Mouse (Mus musculus) hematopoietic stem cell, adult 5-6 weeks (primary cell): ENCODE results near the gene Bysl. TPM values are rescaled to one million over a fixed set of nuclear protein-coding genes. Genes with fewer than 3 reads are reported as not detected.
"Not testable (repeated sequence)": the region's sequence is repeated elsewhere in the genome, so short reads cannot be mapped to it uniquely, and the experiment has no call there.

ENCODE experiments used
- ATAC-seq, 2 experiments: fragments of 125-278 bp in 1 of 2; replicated peaks in 1 of 2; 2 replicates each; pipeline ENCODE4 v1.8.0; 2016 to 2017; ENCODE audit warnings: inconsistent platforms in 2 of 2, mild to moderate bottlenecking in 2 of 2, moderate number of reproducible peaks in 2 of 2, low read depth in 1 of 2, moderate TSS enrichment in 1 of 2; ENCODE audit not compliant: low FRiP score in 2 of 2, poor library complexity in 2 of 2, severe bottlenecking in 2 of 2, insufficient read depth in 1 of 2, low TSS enrichment in 1 of 2
- total RNA-seq: library from RNA; stranded (forward); fragments of 172-1452, 232-1000 nt; gene quantifications from 2 replicates; pipeline ENCODE4 v1.2.3, GENCODE M21; 2017

Gene Bysl
- total RNA-seq = 6.9 and 12.1 TPM in 2 replicates

DNA sequence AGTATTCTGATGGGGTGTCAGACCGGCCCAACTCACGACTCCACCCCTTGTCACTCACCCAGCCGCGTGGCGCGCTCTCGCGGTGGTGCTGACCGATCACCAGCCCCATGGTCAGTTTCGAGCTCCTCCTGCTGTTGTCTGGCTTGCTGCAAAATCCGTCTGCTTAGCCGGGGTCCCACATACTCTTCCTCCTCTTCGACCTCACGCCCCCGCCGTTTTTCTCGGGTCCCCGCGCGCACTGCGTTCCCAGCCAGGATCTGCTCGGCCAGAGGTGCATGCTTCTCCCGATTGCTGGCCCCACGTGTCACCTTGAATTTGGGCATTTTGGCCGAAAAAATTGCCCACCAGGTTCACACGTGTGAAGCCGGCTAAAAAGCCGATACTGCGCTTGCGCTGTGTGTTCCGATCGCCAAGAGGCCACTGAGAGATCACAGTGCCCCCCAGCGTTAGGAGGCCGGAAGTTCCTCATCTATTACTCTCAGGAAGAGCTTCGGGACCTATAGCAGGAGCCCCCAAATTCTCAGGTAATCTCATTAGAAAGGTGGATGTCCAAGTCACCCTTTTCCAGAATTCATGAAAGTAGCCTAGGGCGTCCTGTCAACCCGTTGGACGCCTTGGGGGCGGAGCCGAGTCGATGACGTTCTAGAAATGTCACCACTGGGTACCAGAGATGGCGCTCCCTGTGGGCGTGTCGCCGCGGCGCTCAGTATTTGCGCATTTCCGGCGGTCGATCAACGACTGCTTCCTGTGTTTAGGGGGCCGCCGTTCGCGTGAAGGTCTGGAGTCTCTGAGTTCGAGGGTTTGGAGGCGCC is at the start of gene Bysl, which contains the start of the genes Med20 and Gm20517:
TSS of gene Bysl (minus strand) at position 644 of the 812 bp plus-strand sequence.
TSS of gene Med20 (plus strand) at position 734 of the 812 bp plus-strand sequence.
TSS of gene Gm20517 (plus strand) at position 741 of the 812 bp plus-strand sequence.
- ATAC-seq = peak; percentile 92 to 94

DNA sequence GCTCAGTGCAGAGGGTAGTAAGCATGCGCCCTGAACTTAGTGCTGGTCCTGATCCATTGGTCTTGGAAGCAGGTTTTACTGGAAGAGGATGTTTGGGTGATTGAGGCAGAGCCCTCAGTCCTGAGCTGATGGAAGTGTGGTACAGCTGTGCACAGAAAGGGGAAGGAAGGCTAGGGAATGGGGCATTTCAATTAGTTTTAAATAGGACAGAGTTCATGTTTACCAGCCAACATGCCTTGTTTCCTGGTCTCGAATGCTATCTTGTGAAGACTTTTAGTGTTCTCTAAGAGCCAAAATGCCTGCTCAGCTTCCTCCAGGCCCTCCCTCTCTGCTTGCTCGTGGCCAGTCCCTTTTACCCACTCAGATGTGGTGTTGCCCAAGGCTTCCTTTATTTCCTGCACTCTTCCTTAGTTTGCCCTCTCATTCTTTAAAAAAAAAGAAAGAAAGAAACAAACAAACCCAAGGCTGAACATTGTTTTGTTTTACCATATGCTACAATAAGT is 47.5 kb upstream of the Bysl start:
- 0 out of 4 replicates have a peak, but pooled peaks of 1 of the 2 experiments have one; percentile 22 for ATAC-seq

DNA sequence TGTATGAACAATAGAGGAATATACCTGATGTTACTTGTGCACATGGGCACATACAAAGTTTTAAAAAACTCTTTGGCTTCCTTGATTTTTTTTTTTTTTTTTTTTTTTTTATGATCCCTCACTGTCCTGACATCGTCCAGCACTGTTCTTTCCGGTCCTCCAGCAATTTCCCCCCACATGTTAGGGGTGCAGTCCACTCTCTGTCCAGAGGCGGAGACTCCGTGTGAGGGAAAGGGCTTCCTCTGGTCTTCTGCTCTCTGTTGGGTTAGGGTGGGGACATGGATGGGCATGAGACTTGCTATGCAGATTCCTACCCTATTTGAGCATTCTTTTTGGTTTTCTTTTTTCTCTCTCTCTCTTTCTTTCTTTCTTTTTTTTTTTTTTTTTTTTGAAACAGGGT is 46.6 kb upstream of the Bysl start:
- ATAC-seq = no peak

DNA sequence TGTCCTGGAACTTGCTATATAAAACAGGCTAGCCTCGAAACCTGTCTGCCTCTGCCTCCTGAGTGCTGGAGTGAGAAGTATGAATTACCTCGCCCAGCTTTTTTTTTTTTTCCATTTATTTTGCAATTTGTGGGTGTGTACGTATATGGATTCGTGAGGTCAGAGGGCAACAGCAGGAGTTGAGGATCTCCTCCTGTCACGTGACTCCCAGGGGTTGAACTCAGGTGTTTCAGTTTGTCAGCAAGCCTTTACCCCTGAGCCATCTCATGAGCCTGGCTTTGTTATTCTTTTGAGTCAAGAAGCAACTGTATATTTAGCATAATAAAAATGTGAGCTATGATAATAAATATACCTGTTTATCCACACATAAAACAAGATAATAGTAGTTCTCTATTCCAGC is 44.4 kb upstream of the Bysl start:
- ATAC-seq = no peak

DNA sequence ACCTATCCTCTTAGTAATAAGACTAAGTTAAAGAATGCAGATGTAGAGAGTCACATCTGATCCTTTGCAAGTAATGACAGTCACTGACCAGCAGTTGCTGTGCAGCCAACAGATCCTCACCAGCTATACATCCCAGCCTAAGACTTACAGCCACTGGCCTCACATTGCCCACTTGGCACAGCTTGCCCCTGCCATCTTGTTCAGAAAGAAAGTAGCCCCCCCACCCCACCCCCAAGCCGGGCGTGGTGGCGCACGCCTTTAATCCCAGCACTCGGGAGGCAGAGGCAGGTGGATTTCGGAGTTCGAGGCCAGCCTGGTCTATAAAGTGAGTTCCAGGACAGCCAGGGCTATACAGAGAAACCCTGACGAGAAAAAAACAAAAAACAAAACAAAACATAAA is 43.1 kb upstream of the Bysl start:
- not testable (repeated sequence) for ATAC-seq

DNA sequence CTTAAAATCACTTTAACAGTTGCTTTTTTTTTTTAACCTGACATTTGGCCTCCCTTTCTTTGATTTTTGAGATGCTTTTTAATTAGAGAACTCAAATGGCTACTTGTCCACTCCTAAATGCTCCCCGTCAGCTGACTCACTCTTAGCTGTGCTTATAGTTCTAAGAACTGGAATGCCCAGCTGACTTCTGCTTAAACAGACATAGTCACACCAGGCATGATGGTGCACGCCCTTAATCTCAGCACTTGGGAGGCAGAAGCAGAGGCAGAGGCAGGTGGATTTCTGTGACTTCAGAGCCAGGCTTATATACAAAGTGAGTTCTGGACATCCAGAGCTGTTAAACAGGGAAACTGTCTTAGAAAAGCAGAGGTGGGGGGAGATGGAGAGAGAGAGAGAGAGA is 40.7 kb upstream of the Bysl start:
- ATAC-seq = no peak

DNA sequence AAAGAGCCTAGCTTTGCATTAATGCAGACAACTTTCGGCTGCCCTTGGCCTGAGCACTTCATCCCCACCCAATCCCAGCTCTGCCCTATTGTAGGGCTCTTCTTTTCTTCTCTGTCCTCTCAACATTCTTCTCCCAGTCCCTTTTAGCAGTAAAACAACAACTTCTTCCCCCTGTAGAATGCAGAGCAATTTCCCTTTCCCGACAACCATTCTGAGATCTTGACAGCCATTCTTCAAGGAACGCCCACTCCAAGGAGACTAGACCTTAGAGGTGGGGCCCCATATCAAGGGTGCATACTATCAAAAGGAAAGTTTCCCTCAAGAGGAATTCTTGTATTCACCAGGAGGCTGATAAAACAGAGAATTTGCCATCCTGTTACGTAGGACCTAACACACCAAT is 37.7 kb upstream of the Bysl start:
- no peak for ATAC-seq

DNA sequence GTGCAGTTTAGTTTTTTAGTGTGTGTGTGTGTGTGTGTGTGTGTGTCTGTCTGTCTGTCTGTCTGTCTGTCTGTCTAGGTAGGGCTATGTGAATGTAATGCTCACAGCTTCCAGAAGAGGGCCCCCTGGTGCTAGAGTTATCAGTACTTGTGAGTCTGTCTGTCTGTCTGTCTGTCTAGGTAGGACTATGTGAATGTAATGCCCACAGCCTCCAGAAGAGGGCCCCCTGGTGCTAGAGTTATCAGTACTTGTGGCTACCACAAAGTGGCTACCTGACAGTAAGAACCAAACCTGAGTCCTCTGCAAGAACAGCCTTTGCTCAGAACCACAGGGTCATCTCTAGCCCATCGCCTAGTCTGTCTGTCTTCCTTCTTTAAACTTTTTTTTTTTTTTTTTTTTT is 35.4 kb upstream of the Bysl start:
- peak; percentile 56 to 74; a peak in 3 of 4 replicates for ATAC-seq

DNA sequence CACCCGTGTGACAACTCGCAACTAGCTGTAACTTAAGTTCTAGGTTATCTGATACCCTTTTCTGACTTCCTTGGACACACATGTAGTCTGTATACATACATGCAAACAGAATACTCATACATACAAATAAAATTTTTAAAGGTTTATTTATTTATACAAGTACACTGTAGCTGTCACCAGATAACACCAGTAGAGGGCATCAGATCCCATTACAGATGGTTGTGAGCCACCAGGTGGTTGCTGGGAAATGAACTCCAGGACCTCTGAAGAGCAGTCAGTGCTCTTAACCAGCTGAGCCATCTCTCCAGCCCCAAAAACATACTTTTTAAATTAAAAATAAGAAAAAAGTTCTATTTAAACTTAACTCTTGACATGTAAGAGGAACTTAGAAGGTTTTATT is 31.7 kb upstream of the Bysl start:
- ATAC-seq = no peak

DNA sequence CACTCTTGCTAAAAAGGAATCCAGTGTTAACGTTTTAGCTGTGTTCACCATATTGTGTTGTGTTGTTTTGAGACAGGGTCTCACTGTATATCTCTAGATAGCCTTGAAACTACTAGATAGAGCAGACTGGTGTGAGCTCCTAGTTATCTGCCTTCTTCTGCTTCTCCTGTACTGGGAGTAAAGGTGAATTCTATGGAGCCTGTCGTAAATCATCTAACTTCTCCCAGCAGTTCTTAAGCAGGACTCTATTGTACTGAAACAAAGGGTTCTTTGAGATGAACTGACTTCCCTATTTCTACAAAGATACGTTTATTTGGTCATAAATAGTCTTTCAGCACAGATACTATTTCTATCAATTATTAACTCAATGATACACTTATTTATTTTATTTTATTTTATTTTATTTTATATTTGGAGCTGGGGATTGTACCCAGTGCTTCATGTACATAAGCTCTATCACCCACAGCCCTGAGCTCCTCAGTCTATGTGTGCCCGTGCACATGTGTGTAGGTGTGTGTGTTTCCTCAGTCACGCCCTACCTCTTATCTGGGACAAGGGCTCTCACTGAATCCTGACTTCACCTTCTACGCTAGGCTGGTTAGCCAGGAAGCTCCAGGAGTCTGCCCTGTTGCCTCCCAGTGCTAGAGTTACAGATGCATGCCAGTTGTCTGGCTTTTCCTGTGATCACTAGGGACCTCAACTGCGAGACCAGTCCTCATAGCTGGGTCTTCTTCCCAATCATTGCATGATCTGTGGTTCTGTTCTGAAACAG is 22.9 kb upstream of the Bysl start:
- no peak for ATAC-seq

DNA sequence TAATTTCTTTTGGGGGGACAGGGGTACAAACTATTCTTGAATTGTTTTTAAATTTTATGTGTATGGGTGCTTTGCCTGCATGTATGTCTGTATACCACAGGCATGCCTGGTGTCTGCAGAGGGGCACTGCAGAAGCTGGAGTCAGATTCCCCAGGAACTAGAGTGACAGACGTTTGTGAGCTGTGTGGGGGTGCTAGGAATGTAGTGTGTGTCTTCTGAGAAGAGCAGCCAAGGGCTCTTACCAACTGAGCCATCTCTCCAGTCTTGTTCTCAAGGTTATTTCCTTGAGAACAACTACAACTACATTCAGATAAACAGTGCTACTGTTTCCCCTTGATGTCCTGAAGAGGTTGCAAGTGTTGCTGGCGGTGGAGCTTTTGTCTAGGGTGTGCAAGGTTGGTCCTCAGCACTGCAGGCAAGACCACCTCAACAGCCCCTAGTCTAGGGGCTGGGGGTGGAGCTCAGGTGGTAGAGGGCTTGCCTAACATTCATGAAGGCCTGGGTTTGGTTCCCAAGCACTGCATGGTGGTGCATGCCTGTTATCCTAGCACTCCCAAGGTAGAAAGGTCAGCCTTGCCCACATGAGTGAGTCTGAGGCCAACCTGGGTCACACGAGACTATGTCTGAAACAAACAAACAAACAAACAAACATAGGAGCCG is 21.0 kb upstream of the Bysl start:
- no peak for ATAC-seq

DNA sequence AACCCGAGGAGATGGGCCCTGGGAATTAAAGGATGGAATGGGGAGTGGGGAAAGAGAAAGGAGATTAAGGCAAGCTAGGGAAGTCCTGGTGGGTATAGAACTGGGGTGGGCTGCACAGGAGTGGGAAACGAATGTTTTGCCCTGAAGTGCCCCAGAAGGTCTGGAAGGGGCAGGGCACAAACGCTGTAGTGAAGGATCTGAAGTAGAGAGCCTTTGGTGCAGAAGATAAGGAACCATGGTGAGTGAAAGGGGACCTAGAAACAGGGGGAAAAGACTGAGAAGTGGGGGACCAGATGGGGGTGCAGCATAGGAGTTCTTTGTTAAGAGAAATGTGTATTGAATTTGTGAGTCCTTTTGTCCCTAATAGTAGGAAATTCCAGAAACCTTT is 19.4 kb upstream of the Bysl start, which contains the start of gene Usp49:
TSS of gene Usp49 (plus strand) at position 13 of the 388 bp plus-strand sequence.
- ATAC-seq = no peak

DNA sequence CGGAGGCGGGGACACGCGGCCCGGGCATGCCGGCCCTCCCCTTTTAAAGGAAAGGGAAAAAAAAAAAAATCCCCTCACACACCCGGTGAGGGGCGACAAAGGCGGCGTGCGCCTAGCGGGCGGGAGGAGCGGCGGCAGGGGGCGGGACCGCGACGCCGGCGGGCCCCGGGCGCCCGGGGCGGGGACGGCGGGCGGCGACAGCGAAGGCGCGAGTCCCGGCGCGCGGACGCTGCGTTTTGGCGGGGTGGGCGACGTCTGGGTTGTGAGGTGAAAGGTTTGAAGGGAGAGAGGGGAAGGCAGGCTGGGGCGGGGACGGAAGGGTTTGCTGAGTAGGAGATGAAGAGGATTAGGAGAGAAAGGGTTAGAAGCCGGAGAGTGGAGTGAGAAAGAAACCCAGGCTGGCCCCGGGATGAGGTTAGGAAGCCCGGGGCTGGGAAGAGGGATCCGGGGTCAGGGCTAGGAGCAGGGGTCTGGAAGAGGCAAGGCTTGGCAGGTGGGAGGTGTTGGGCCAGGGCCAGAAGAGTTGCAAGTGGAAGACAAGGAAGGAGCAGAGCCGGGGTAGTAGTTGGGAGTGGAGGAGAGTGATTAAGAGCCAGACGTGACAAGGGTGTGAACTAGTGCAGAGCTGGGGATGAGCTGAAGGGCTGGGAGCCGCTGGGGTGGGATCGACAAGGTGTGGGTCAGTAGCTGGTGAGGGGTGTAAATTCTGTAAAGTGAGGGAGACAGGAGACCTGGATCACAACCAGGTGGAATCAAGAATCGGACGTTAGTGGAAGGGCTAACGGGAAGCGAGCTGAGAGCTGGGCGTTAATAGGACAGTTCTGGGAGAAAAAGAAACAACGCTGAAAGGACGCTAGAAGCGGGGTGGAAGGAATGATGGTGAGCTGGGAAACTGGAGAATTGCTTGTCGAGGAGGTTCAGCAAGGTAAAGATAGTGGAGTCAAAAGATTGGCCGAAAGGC is 18.7 kb upstream of the Bysl start:
- peak; percentile 9 to 12; a peak in 3 of 4 replicates for ATAC-seq

DNA sequence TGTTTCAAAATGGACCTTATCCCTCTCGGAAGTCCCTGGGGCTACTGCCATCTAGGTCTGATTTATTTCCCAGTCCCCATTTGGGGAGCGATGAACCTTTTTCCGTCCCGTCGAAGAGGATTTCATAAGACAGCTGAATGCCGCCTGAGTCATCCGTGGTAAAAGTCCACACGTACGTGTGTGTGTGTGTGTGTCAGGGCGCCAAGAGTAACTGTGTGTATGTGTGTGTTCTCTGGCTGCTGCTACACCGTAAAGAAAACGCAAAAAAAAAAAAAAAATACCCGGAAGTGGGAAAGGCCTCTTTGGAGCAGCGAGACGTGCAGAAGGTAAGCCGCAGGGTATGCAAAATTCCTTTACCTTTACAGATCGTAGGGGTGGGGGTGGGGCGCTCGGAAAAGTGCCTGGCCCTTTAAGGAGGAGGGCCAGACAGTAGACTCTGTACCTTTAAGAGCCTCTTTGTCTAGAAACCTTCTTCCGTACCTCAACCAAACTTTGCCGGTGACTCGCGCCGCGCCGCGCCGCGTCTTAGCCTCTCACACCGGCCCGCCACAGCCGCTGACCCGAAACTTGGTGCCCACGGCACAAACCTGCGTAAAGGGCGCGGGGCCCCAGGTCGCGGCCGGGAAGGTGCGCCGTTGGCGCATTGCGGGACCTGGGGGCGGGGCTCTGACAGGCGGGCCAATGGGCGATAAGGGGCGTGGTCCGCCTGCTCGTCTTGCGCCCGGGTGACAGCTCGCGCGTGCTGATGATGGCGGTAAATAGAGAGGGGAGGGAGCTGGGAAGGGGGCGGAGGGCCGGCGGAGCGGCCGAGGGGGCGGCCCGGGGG is 17.8 kb upstream of the Bysl start:
- peak; percentile 86 to 92 for ATAC-seq

DNA sequence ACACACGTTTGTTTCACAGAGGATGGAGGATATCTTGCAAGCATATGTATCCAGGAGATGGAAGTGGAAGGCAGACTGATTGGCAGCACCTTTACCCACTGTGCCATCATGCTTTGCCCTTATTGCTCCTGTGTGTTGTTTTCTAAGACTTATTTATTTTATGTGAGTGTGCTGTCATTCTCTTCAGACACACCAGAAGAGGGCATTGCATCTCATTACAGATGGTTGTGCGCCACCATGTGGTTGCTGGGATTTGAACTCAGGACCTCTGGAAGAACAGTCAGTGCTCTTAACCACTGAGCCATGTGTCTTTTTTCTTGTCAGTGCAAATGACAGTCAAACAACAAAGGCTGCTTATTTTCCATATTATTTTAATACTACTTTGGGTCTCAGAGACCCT is 16.5 kb upstream of the Bysl start:
- no peak for ATAC-seq

DNA sequence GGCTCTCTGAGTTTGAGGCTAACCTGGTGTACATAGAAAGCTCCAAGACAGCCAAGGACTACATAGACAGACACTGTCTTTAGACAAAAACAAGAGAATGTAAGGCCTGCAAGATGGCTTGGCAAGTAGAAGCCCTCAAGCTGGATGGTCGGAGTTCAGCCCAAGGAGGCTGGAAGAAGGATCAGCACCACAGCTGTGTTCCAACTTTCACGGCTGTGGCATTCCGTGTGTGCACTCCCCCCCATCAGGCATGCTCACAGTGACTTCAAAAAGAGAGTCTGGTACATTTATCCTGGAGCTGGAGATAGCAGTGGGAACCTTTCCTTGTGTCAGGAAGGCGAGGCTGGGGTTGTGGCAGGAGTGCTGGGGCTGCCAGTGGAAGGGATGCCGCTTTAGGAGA is 14.7 kb upstream of the Bysl start:
- ATAC-seq = no peak
